11 mouse cellular contexts compared by ENCODE assay signal in the genomic region with DNA sequence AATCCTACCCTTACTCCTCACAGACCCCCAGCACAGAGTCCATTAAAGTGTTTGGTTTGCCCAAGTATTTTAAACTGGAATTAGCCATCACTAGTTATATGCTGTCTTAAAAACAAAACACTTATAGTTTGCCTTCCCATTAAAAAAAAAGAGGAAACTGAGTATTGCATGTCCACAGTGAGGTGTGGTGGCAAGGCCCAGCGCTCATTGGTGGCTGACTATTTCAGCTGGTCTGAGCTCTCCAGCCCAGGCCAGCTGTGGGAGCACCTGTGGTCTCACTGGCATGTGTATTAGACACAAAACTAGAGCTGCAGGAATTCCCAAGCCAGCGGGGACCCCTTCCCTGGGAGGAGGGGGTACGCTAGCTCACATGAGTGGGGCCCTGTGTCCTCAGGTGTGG. TPM values are rescaled to one million over a fixed set of nuclear protein-coding genes. Genes with fewer than 3 reads are reported as not detected.
DNase-seq lines count a peak whose midpoint lies in the region; ATAC-seq and TF ChIP-seq lines count a peak whose summit lies in the region.
"Had no signal": no experiment of that assay in that cellular context is flagged by ENCODE, and none has a peak within 500 bp of the region (broad histone marks: within the 10 kb centered on the region; RNA-seq: fewer than 3 reads in every experiment).

No protein-coding gene starts in this region.

- no peak for TF ChIP-seq POLR2A in heart, adult 2 months (IDR thresholded peaks at IDR 0.05; ENCODE audit: insufficient read depth, low read depth, low read length)

- DNase-seq in kidney, adult 18-20 months = no peak
- DNase-seq in adrenal gland, adult 18-20 months (ENCODE audit: low spot score in 2 of 2) = no peak
- no peak for DNase-seq in heart, adult 2 months

- H3K27me3 ChIP-seq in kidney, embryonic 16.5 days (ENCODE audit: insufficient read depth, low read length) = peaks cover 5% of the 10 kb centered on the region; the same call in 1 of the 2 replicates
- H3K27me3 ChIP-seq in embryonic facial prominence, embryonic 15.5 days = peaks cover 11% of the 10 kb centered on the region; the same call in 1 of the 2 replicates
- peaks cover 53% of the 10 kb centered on the region for H3K27me3 ChIP-seq in limb, embryonic 12.5 days
- no peaks in the 10 kb centered on the region for H3K27me3 ChIP-seq in heart, adult 2 months (ENCODE audit: control insufficient read depth, insufficient read depth, low read length)

- no peak for TF ChIP-seq EP300 in heart, adult 2 months (IDR thresholded peaks at IDR 0.05; ENCODE audit: insufficient read depth, low read depth, low read length)

- intact Hi-C loops in heart, adult 2 months (cut with DNase I) = loop anchor here (2.0 to 5.0 kb wide), 3 partner anchors 136 to 430 kb away; no protein-coding TSS in a partner anchor

- H3K4me3 ChIP-seq in kidney, embryonic 16.5 days (ENCODE audit: low read length) = no peak overlapping the region
- no peak overlapping the region for H3K4me3 ChIP-seq in embryonic facial prominence, embryonic 15.5 days (replicated peaks)
- H3K4me3 ChIP-seq in limb, embryonic 12.5 days (replicated peaks) = peak overlapping the region; percentile 41; the same call in 1 of the 2 replicates
- H3K4me3 ChIP-seq in heart, adult 2 months = no peak overlapping the region
- H3K4me3 ChIP-seq: myocyte had no signal

- no peaks in the 10 kb centered on the region for H3K36me3 ChIP-seq in kidney, embryonic 16.5 days (ENCODE audit: insufficient read depth, low read length)
- no peaks in the 10 kb centered on the region for H3K36me3 ChIP-seq in embryonic facial prominence, embryonic 15.5 days
- no peaks in the 10 kb centered on the region for H3K36me3 ChIP-seq in limb, embryonic 12.5 days
- H3K36me3 ChIP-seq in heart, adult 2 months (ENCODE audit: control insufficient read depth, insufficient read depth, low read length) = no peaks in the 10 kb centered on the region
- H3K36me3 ChIP-seq: heart, embryonic 12.5 days; liver, embryonic 15.5 days had no signal

- peaks cover 28% of the 10 kb centered on the region for H3K4me1 ChIP-seq in kidney, embryonic 16.5 days (ENCODE audit: insufficient read depth, low read length)
- peaks cover 33% of the 10 kb centered on the region for H3K4me1 ChIP-seq in embryonic facial prominence, embryonic 15.5 days
- H3K4me1 ChIP-seq in limb, embryonic 12.5 days (replicated peaks) = peaks cover 24% of the 10 kb centered on the region
- peaks cover 9% of the 10 kb centered on the region for H3K4me1 ChIP-seq in heart, adult 2 months (ENCODE audit: control insufficient read depth, insufficient read depth, low read length)

- no peak overlapping the region for H3K27ac ChIP-seq in kidney, embryonic 16.5 days (ENCODE audit: low read length)
- no peak overlapping the region for H3K27ac ChIP-seq in embryonic facial prominence, embryonic 15.5 days (replicated peaks)
- H3K27ac ChIP-seq in limb, embryonic 12.5 days = no peak overlapping the region
- H3K27ac ChIP-seq in heart, adult 2 months = no peak overlapping the region
- H3K27ac ChIP-seq: liver, embryonic 15.5 days had no signal

- no peak for TF ChIP-seq CTCF in heart, adult 2 months (IDR thresholded peaks at IDR 0.05)

- no peaks in the 10 kb centered on the region for H3K9me3 ChIP-seq in kidney, embryonic 16.5 days (ENCODE audit: low read length)
- H3K9me3 ChIP-seq in embryonic facial prominence, embryonic 15.5 days (replicated peaks) = no peaks in the 10 kb centered on the region
- H3K9me3 ChIP-seq in limb, embryonic 12.5 days = no peaks in the 10 kb centered on the region
- H3K9me3 ChIP-seq: heart, embryonic 12.5 days; liver, embryonic 15.5 days had no signal

- peak overlapping the region; percentile 37; the same call in 1 of the 2 replicates for H3K9ac ChIP-seq in kidney, embryonic 16.5 days (replicated peaks; ENCODE audit: low read length)
- H3K9ac ChIP-seq in embryonic facial prominence, embryonic 15.5 days = no peak overlapping the region
- H3K9ac ChIP-seq in limb, embryonic 12.5 days (replicated peaks) = 0 out of 2 replicates have a peak overlapping the region, but pooled peaks have one; percentile 12
- no peak overlapping the region for H3K9ac ChIP-seq in heart, adult 2 months (ENCODE audit: low read depth, low read length)

- ATAC-seq in kidney, embryonic 16.5 days (ENCODE audit: low FRiP score, low TSS enrichment) = no peak
- 0 out of 2 replicates have a peak, but pooled peaks have one; percentile 1 for ATAC-seq in common myeloid progenitor, adult 5-6 weeks (replicated peaks; ENCODE audit: low read depth, poor library complexity, severe bottlenecking)
- no peak for ATAC-seq in embryonic facial prominence, embryonic 15.5 days (ENCODE audit: insufficient number of reproducible peaks, low FRiP score, low TSS enrichment, low read depth)
- ATAC-seq in limb, embryonic 12.5 days (ENCODE audit: insufficient number of reproducible peaks, insufficient read depth, low FRiP score, low TSS enrichment, low read depth) = no peak

- no peaks in the 10 kb centered on the region for H3K79me2 ChIP-seq in heart, adult 2 months (replicated peaks; ENCODE audit: control insufficient read depth, insufficient read depth, low read length)

- no peak overlapping the region for H3K4me2 ChIP-seq in kidney, embryonic 16.5 days (replicated peaks; ENCODE audit: low read depth, low read length)
- H3K4me2 ChIP-seq in embryonic facial prominence, embryonic 15.5 days (replicated peaks) = peak overlapping the region; percentile 68; the same call in 1 of the 2 replicates
- H3K4me2 ChIP-seq in limb, embryonic 12.5 days = peak overlapping the region; percentile 71

- WGBS in kidney, embryonic 16.5 days = 67% methylated on average over 3 of the region's 3 CpGs
- 62% methylated on average over 3 of the region's 3 CpGs for WGBS in embryonic facial prominence, embryonic 15.5 days
- 65% methylated on average over 3 of the region's 3 CpGs for WGBS in limb, embryonic 12.5 days
- 82% methylated on average over 3 of the region's 3 CpGs for WGBS in heart, adult 2 months

RNA-seq across cellular contexts. Expression of a gene that starts 2.7 kb away (rescaled TPM):
- 18.2 and 31.0 TPM in 2 replicates for polyA plus RNA-seq in kidney, embryonic 16.5 days (2015; fragmentation: Nextera tagmentation; extraction: Ambion mirVana)
- 0.09 and 0.44 TPM in 2 replicates for total RNA-seq in common myeloid progenitor, adult 5-6 weeks (2017)
- polyA plus RNA-seq in embryonic facial prominence, embryonic 15.5 days (2015; fragmentation: Nextera tagmentation; extraction: Ambion mirVana) = 34.3 and 37.5 TPM in 2 replicates
- 4.2 and 5.1 TPM in 2 replicates for polyA plus RNA-seq in limb, embryonic 12.5 days (2016; fragmentation: Nextera tagmentation; extraction: Ambion mirVana)
- 10 to 100 TPM; 19.9 to 26.9 TPM for total RNA-seq in adrenal gland, adult 18-20 months (2021)
- 1 to 10 TPM; 6.5 to 7.5 TPM for total RNA-seq in heart, adult 2 months (2021)
- polyA plus RNA-seq in heart, adult 2 months (2012; rRNA removed) = 12.1 and 13.6 TPM in 2 replicates
- total RNA-seq: CH12.LX had no signal

RNA-seq across cellular contexts. Expression of a gene that starts 10.2 kb away (rescaled TPM):
- polyA plus RNA-seq in kidney, embryonic 16.5 days (2015; fragmentation: Nextera tagmentation; extraction: Ambion mirVana) = 10.0 and 10.1 TPM in 2 replicates
- total RNA-seq in common myeloid progenitor, adult 5-6 weeks (2017) = 1.6 and 2.6 TPM in 2 replicates
- 11.7 and 12.2 TPM in 2 replicates for polyA plus RNA-seq in embryonic facial prominence, embryonic 15.5 days (2015; fragmentation: Nextera tagmentation; extraction: Ambion mirVana)
- 3.4 and 3.7 TPM in 2 replicates for polyA plus RNA-seq in limb, embryonic 12.5 days (2016; fragmentation: Nextera tagmentation; extraction: Ambion mirVana)
- total RNA-seq in adrenal gland, adult 18-20 months (2021) = 1 to 10 TPM in 1 of 2 experiments, under 1 TPM in 1; 0.83 to 2.6 TPM
- total RNA-seq in heart, adult 2 months (2021) = 1 to 10 TPM in 1 of 2 experiments, under 1 TPM in 1; 0.55 to 1.1 TPM
- polyA plus RNA-seq in heart, adult 2 months (2012; rRNA removed) = 1.2 and 1.9 TPM in 2 replicates
- polyA plus RNA-seq: myocyte had no signal

RNA-seq across cellular contexts. Expression of a gene that starts 14.6 kb away (rescaled TPM):
- polyA plus RNA-seq in kidney, embryonic 16.5 days (2015; fragmentation: Nextera tagmentation; extraction: Ambion mirVana) = 43.4 and 45.8 TPM in 2 replicates
- total RNA-seq in common myeloid progenitor, adult 5-6 weeks (2017) = 4.1 and 9.4 TPM in 2 replicates
- 21.5 and 22.5 TPM in 2 replicates for polyA plus RNA-seq in embryonic facial prominence, embryonic 15.5 days (2015; fragmentation: Nextera tagmentation; extraction: Ambion mirVana)
- 14.1 and 14.9 TPM in 2 replicates for polyA plus RNA-seq in limb, embryonic 12.5 days (2016; fragmentation: Nextera tagmentation; extraction: Ambion mirVana)
- total RNA-seq in adrenal gland, adult 18-20 months (2021) = 10 to 100 TPM; 53.7 to 55.8 TPM
- total RNA-seq in heart, adult 2 months (2021) = 10 to 100 TPM; 53.0 to 56.7 TPM
- polyA plus RNA-seq in heart, adult 2 months (2012; rRNA removed) = 32.4 and 41.4 TPM in 2 replicates

RNA-seq across cellular contexts. Expression of a gene that starts 26.1 kb away (rescaled TPM):
- polyA plus RNA-seq in kidney, embryonic 16.5 days (2015; fragmentation: Nextera tagmentation; extraction: Ambion mirVana) = 115 and 121 TPM in 2 replicates
- total RNA-seq in common myeloid progenitor, adult 5-6 weeks (2017) = 28.6 and 32.7 TPM in 2 replicates
- 81.4 and 84.8 TPM in 2 replicates for polyA plus RNA-seq in embryonic facial prominence, embryonic 15.5 days (2015; fragmentation: Nextera tagmentation; extraction: Ambion mirVana)
- polyA plus RNA-seq in limb, embryonic 12.5 days (2016; fragmentation: Nextera tagmentation; extraction: Ambion mirVana) = 75.2 and 77.0 TPM in 2 replicates
- total RNA-seq in adrenal gland, adult 18-20 months (2021) = 10 to 100 TPM; 47.2 to 49.7 TPM
- 10 to 100 TPM; 21.1 to 22.5 TPM for total RNA-seq in heart, adult 2 months (2021)
- 43.3 and 57.2 TPM in 2 replicates for polyA plus RNA-seq in heart, adult 2 months (2012; rRNA removed)

RNA-seq across cellular contexts. Expression of a gene that starts 33.0 kb away (rescaled TPM):
- polyA plus RNA-seq in kidney, embryonic 16.5 days (2015; fragmentation: Nextera tagmentation; extraction: Ambion mirVana) = not detected in 2 replicates
- total RNA-seq in common myeloid progenitor, adult 5-6 weeks (2017) = not detected in 2 replicates
- polyA plus RNA-seq in embryonic facial prominence, embryonic 15.5 days (2015; fragmentation: Nextera tagmentation; extraction: Ambion mirVana) = not detected in 2 replicates
- polyA plus RNA-seq in limb, embryonic 12.5 days (2016; fragmentation: Nextera tagmentation; extraction: Ambion mirVana) = not detected in 2 replicates
- total RNA-seq in adrenal gland, adult 18-20 months (2021) = 100 to 1,000 TPM; 321 to 750 TPM
- total RNA-seq in heart, adult 2 months (2021) = 10 to 100 TPM in 1 of 2 experiments, 1 to 10 TPM in 1; 7.8 to 10.6 TPM
- 36.8 and 77.7 TPM in 2 replicates for polyA plus RNA-seq in heart, adult 2 months (2012; rRNA removed)
- total RNA-seq: CH12.LX had no signal
- polyA plus RNA-seq: heart, embryonic 12.5 days; liver, embryonic 15.5 days; myocyte had no signal

Comparison
In these comparisons a context has a peak if more than half of its experiments do, and no peak if none do; other contexts are left out.
1. H3K9ac ChIP-seq: peak in kidney, embryonic 16.5 days (single experiment) and limb, embryonic 12.5 days (single experiment); none in embryonic facial prominence, embryonic 15.5 days (single experiment) and heart, adult 2 months (single experiment).